8 mouse cellular contexts compared by ENCODE assay signal in the genomic region with DNA sequence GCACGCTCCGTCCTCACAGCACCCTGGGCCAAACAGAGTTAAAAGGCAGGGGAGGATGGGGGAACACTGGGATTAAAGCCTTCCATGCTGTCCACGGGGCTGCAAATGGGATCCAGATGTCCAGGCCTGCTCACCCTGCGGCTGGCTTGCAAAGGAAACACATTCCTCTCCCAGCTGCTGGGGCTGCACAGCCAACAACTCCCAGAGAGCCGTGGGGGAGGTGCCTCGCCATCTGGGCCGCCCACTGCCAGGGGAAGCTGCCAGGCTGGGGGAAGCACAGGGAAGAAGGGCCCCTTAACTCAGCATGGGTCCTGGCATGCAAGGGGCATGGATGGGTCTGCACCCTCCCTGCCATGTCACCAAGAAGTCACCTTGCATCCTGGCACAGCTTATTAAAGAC. TPM values are rescaled to one million over a fixed set of nuclear protein-coding genes. Genes with fewer than 3 reads are reported as not detected.
A peak's percentile ranks its signal among the peaks of the same experiment; 100 is the strongest.
DNase-seq lines count a peak whose midpoint lies in the region; ATAC-seq and TF ChIP-seq lines count a peak whose summit lies in the region.

No protein-coding gene starts in this region.

- no peaks in the 10 kb centered on the region for H3K36me3 ChIP-seq in forebrain, postnatal 0 days (ENCODE audit: insufficient read depth)
- no peaks in the 10 kb centered on the region for H3K36me3 ChIP-seq in lung, embryonic 16.5 days (ENCODE audit: control insufficient read depth, insufficient read depth, low read length)
- H3K36me3 ChIP-seq in stomach, embryonic 14.5 days (ENCODE audit: control insufficient read depth, insufficient read depth, low read length), result no peaks in the 10 kb centered on the region

- no peak overlapping the region for H3K27ac ChIP-seq in forebrain, postnatal 0 days (ENCODE audit: low read depth, low read length)
- H3K27ac ChIP-seq in lung, embryonic 16.5 days (ENCODE audit: low read length), result peak overlapping the region; percentile 69
- peak overlapping the region; percentile 71 for H3K27ac ChIP-seq in stomach, embryonic 14.5 days (ENCODE audit: low read length)

- no peak overlapping the region for H3K9ac ChIP-seq in forebrain, postnatal 0 days
- no peak overlapping the region for H3K9ac ChIP-seq in lung, embryonic 16.5 days (ENCODE audit: low read length)
- no peak overlapping the region for H3K9ac ChIP-seq in stomach, embryonic 14.5 days (replicated peaks; ENCODE audit: low read depth, low read length)

- intact Hi-C loops in heart, postnatal 14 days (cut with DNase I), result no loop called here

- no peak overlapping the region for H3K4me2 ChIP-seq in forebrain, postnatal 0 days (ENCODE audit: low read depth)
- H3K4me2 ChIP-seq in lung, embryonic 16.5 days (ENCODE audit: low read depth, low read length), result no peak overlapping the region
- H3K4me2 ChIP-seq in stomach, embryonic 14.5 days (replicated peaks; ENCODE audit: low read depth, low read length), result no peak overlapping the region

- H3K4me3 ChIP-seq in forebrain, postnatal 0 days (ENCODE audit: low read depth, low read length), result no peak overlapping the region
- H3K4me3 ChIP-seq in lung, embryonic 16.5 days (ENCODE audit: low read length), result no peak overlapping the region
- H3K4me3 ChIP-seq in stomach, embryonic 14.5 days (ENCODE audit: low read depth, low read length), result no peak overlapping the region

- ATAC-seq in forebrain, postnatal 0 days, result peak; percentile 44
- ATAC-seq in lung, embryonic 16.5 days (ENCODE audit: low read depth), result peak; percentile 88
- ATAC-seq in stomach, embryonic 14.5 days (ENCODE audit: insufficient number of reproducible peaks, insufficient read depth, low FRiP score, low read depth), result peak; percentile 70; the same call in 1 of the 2 replicates
- no peak for ATAC-seq in granulocyte monocyte progenitor cell, adult 5-6 weeks (replicated peaks; ENCODE audit: poor library complexity, severe bottlenecking)

- 28% methylated on average over 7 of the region's 7 CpGs for WGBS in forebrain, postnatal 0 days
- 17% methylated on average over 7 of the region's 7 CpGs for WGBS in lung, embryonic 16.5 days
- WGBS in stomach, embryonic 14.5 days, result 12% methylated on average over 7 of the region's 7 CpGs

- peaks cover 24% of the 10 kb centered on the region for H3K4me1 ChIP-seq in forebrain, postnatal 0 days (ENCODE audit: insufficient read depth)
- peaks cover 51% of the 10 kb centered on the region for H3K4me1 ChIP-seq in lung, embryonic 16.5 days (replicated peaks; ENCODE audit: control insufficient read depth, insufficient read depth, low read length)
- peaks cover 42% of the 10 kb centered on the region for H3K4me1 ChIP-seq in stomach, embryonic 14.5 days (ENCODE audit: control insufficient read depth, insufficient read depth, low read length)

- DNase-seq in urinary bladder, postnatal 14 days (ENCODE audit: low spot score), result peak; percentile 73
- no peak for DNase-seq in urinary bladder, adult 2 months (ENCODE audit: low spot score)
- no peak for DNase-seq in forebrain, postnatal 0 days
- DNase-seq in heart, postnatal 14 days, result peak; percentile 79 to 86
- DNase-seq in kidney, postnatal 4 days, result peak; percentile 86 to 91

- TF ChIP-seq CTCF in forebrain, postnatal 0 days (IDR thresholded peaks at IDR 0.05; ENCODE audit: low read depth), result no peak

- H3K9me3 ChIP-seq in forebrain, postnatal 0 days (ENCODE audit: low read length), result no peaks in the 10 kb centered on the region
- H3K9me3 ChIP-seq in lung, embryonic 16.5 days (ENCODE audit: control insufficient read depth, low read length), result no peaks in the 10 kb centered on the region
- no peaks in the 10 kb centered on the region for H3K9me3 ChIP-seq in stomach, embryonic 14.5 days (ENCODE audit: control insufficient read depth, low read depth, low read length)

- H3K27me3 ChIP-seq in forebrain, postnatal 0 days (ENCODE audit: insufficient read depth, low read length), result no peaks in the 10 kb centered on the region
- H3K27me3 ChIP-seq in lung, embryonic 16.5 days (ENCODE audit: control insufficient read depth, insufficient read depth, low read depth, low read length), result no peaks in the 10 kb centered on the region
- no peaks in the 10 kb centered on the region for H3K27me3 ChIP-seq in stomach, embryonic 14.5 days (ENCODE audit: control insufficient read depth, insufficient read depth, low read length)

RNA-seq across cellular contexts. Expression of a gene that starts 37.8 kb away (rescaled TPM):
- 0.95 and 4.0 TPM in 2 replicates for polyA plus RNA-seq in urinary bladder, adult 2 months (2012; rRNA removed)
- 4.5 and 5.6 TPM in 2 replicates for total RNA-seq in forebrain, postnatal 0 days (2014; rRNA removed)
- 4.9 and 9.5 TPM in 2 replicates for polyA plus RNA-seq in forebrain, postnatal 0 days (2015; fragmentation: Nextera tagmentation; extraction: Ambion mirVana)
- total RNA-seq in heart, postnatal 14 days (2021), result 10 to 100 TPM; 22.1 to 25.3 TPM
- polyA plus RNA-seq in lung, embryonic 16.5 days (2015; fragmentation: Nextera tagmentation; extraction: Ambion mirVana), result 5.8 and 6.8 TPM in 2 replicates
- polyA plus RNA-seq in stomach, embryonic 14.5 days (2014; fragmentation: Nextera tagmentation; extraction: Ambion mirVana), result 4.1 and 4.4 TPM in 2 replicates
- total RNA-seq in granulocyte monocyte progenitor cell, adult 5-6 weeks (2014; fragmentation: Nextera tagmentation), result 35.4 and 37.7 TPM in 2 replicates
- total RNA-seq in granulocyte monocyte progenitor cell, adult 5-6 weeks (2017), result 8.3 and 16.0 TPM in 2 replicates

RNA-seq across cellular contexts. Expression of a gene that starts 38.6 kb away (rescaled TPM):
- polyA plus RNA-seq in urinary bladder, adult 2 months (2012; rRNA removed), result 0.06 TPM in 1 of 2 replicates, not detected in the other
- not detected in 2 replicates for total RNA-seq in forebrain, postnatal 0 days (2014; rRNA removed)
- not detected in 2 replicates for polyA plus RNA-seq in forebrain, postnatal 0 days (2015; fragmentation: Nextera tagmentation; extraction: Ambion mirVana)
- total RNA-seq in heart, postnatal 14 days (2021), result under 1 TPM in 1 of 2 experiments, not detected in 1; 0.20 TPM
- not detected in 2 replicates for polyA plus RNA-seq in lung, embryonic 16.5 days (2015; fragmentation: Nextera tagmentation; extraction: Ambion mirVana)
- polyA plus RNA-seq in stomach, embryonic 14.5 days (2014; fragmentation: Nextera tagmentation; extraction: Ambion mirVana), result not detected in 2 replicates
- total RNA-seq in granulocyte monocyte progenitor cell, adult 5-6 weeks (2014; fragmentation: Nextera tagmentation), result not detected in 2 replicates
- not detected in 2 replicates for total RNA-seq in granulocyte monocyte progenitor cell, adult 5-6 weeks (2017)

RNA-seq across cellular contexts. Expression of a gene that starts 49.7 kb away (rescaled TPM):
- polyA plus RNA-seq in urinary bladder, adult 2 months (2012; rRNA removed), result 108 and 113 TPM in 2 replicates
- 15.3 and 31.8 TPM in 2 replicates for total RNA-seq in forebrain, postnatal 0 days (2014; rRNA removed)
- polyA plus RNA-seq in forebrain, postnatal 0 days (2015; fragmentation: Nextera tagmentation; extraction: Ambion mirVana), result 137 and 157 TPM in 2 replicates
- 10 to 100 TPM; 45.9 to 57.2 TPM for total RNA-seq in heart, postnatal 14 days (2021)
- 48.0 and 62.6 TPM in 2 replicates for polyA plus RNA-seq in lung, embryonic 16.5 days (2015; fragmentation: Nextera tagmentation; extraction: Ambion mirVana)
- polyA plus RNA-seq in stomach, embryonic 14.5 days (2014; fragmentation: Nextera tagmentation; extraction: Ambion mirVana), result 55.9 and 66.9 TPM in 2 replicates
- total RNA-seq in granulocyte monocyte progenitor cell, adult 5-6 weeks (2014; fragmentation: Nextera tagmentation), result 41.0 and 55.7 TPM in 2 replicates
- 16.1 and 21.7 TPM in 2 replicates for total RNA-seq in granulocyte monocyte progenitor cell, adult 5-6 weeks (2017)

RNA-seq across cellular contexts. Expression of a gene that starts 49.9 kb away (rescaled TPM):
- 16.2 and 20.8 TPM in 2 replicates for polyA plus RNA-seq in urinary bladder, adult 2 months (2012; rRNA removed)
- total RNA-seq in forebrain, postnatal 0 days (2014; rRNA removed), result 8.8 and 12.8 TPM in 2 replicates
- polyA plus RNA-seq in forebrain, postnatal 0 days (2015; fragmentation: Nextera tagmentation; extraction: Ambion mirVana), result 6.0 and 8.4 TPM in 2 replicates
- total RNA-seq in heart, postnatal 14 days (2021), result 1 to 10 TPM; 3.5 to 4.1 TPM
- polyA plus RNA-seq in lung, embryonic 16.5 days (2015; fragmentation: Nextera tagmentation; extraction: Ambion mirVana), result 15.0 and 15.2 TPM in 2 replicates
- 12.6 and 14.6 TPM in 2 replicates for polyA plus RNA-seq in stomach, embryonic 14.5 days (2014; fragmentation: Nextera tagmentation; extraction: Ambion mirVana)
- 39.0 and 46.3 TPM in 2 replicates for total RNA-seq in granulocyte monocyte progenitor cell, adult 5-6 weeks (2014; fragmentation: Nextera tagmentation)
- 36.1 and 46.6 TPM in 2 replicates for total RNA-seq in granulocyte monocyte progenitor cell, adult 5-6 weeks (2017)

Comparison
In these comparisons a context has a peak if more than half of its experiments do, and no peak if none do; other contexts are left out.
1. DNase-seq: peak in urinary bladder, postnatal 14 days (single experiment), heart, postnatal 14 days (2 of 2) and kidney, postnatal 4 days (2 of 2); none in urinary bladder, adult 2 months (single experiment) and forebrain, postnatal 0 days (single experiment).